Mouse (Mus musculus) embryonic fibroblast, embryonic 13.5 days (primary cell): ENCODE measurements around the gene Atp5j2. TPM values are rescaled to one million over a fixed set of nuclear protein-coding genes. Genes with fewer than 3 reads are reported as not detected.

ENCODE experiments used
- H3K27ac ChIP-seq: 2 replicates; pipeline ENCODE4 v1.5.1; 2012; ENCODE audit warnings: low read length, control low read depth, inconsistent platforms; ENCODE audit not compliant: insufficient read depth
- H3K4me1 ChIP-seq: 2 replicates; pipeline ENCODE4 v1.6.1; 2011; ENCODE audit warnings: low read length; ENCODE audit not compliant: control insufficient read depth, insufficient read depth
- H3K4me3 ChIP-seq: 2 replicates; pipeline ENCODE4 v1.5.1; 2011; ENCODE audit warnings: mild to moderate bottlenecking, control low read depth, low read length; ENCODE audit not compliant: insufficient read depth
- CTCF ChIP-seq: IDR thresholded peaks from 2 replicates; pipeline ENCODE4 v1.5.1; 2011; ENCODE audit warnings: mild to moderate bottlenecking, control low read depth, low read length, moderate library complexity, borderline replicate concordance; ENCODE audit not compliant: insufficient read depth
- POLR2A ChIP-seq: IDR thresholded peaks from 2 replicates; pipeline ENCODE4 v1.6.1; 2011; ENCODE audit warnings: low read depth, mild to moderate bottlenecking, control low read depth, low read length, moderate library complexity
- polyA plus RNA-seq: library from polyadenylated mRNA; stranded (reverse); fragments of >200 nt; gene quantifications from 2 replicates; pipeline ENCODE4 v1.2.4, GENCODE M21; 2011; ENCODE audit warnings: low read depth; ENCODE audit not compliant: missing spikeins, insufficient read length

The Atp5j2 gene
- polyA plus RNA-seq, 1 experiment = 218 TPM

DNA sequence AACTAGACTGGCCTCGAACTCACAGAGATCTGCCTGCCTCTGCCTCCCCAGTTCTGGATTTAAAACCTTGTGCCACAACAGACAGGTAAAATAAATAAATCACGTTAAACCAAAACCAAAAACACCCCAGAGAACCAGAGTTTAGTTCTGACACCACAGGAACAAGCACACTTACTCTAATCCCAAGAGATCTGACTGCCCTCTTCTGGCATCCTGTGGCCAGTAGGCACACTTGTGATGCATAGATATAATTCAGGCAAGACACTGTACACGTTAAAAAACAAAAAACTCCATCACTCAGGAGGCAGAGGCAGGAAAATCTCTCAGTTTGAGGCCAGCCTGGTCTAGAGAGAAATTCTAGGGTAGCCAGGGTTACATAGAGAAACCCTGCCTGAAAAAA, 10.6 kb upstream of the Atp5j2 start:
- no peak for TF ChIP-seq POLR2A
- H3K4me1 ChIP-seq = no peaks in the 10 kb centered on the region; the same call in 1 of the 2 replicates
- no peak overlapping the region for H3K4me3 ChIP-seq
- H3K27ac ChIP-seq = no peak overlapping the region

DNA sequence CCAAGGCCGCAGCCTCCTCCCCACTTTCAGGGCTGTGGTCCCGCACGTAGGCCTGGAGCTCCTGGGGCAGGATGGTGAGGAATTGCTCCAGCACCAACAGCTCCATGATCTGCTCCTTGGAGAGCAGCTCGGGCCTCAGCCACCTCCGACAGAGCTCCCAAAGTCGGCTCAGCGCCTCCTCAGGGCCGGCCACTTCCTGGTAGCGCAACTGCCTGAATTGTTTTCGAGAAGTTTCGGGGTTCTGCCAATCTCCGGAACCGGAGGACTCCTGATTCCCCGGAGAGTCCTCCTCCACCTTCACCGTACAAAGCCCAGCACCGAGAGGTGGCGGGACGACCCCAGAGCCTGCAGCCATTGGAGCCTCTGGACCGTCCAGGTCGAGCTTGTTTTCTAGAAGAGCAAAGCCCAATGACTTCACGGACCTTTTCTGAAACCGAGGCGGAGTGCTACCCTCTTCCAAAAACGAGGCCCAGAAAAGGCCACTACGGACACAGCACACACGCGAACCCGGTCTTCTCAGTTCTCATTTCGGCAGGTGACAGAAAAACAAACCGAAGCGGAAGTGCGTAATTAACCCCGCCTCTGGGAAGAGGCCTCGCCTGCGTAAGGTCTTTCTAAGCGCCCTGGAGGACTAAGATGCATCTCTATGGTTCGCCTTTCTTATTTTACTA, 9.6 kb upstream of the Atp5j2 start, which contains the start of gene Zkscan14:
Zkscan14 (minus strand) TSS at position 548 of the 671 bp plus-strand sequence.
- peak; percentile 54 for TF ChIP-seq POLR2A
- no peak for TF ChIP-seq CTCF

DNA sequence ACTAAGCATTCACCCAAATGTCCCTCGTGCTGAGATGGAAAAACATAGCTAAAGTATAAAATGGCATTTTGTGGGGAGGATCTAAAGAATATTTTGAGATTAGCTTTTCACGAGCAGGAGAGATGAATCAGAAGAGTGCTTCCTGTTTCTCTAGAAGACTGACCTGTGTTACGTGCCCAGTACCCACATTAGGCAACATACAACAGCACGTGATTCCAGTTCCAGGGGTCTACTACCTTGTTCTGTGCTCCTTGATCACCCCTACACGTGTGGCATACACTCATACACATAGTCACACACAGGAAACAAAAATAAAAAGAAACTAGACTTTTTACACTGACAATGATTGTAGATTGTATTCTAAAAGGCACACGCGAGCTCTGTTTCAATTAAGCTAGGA, 8.5 kb upstream of the Atp5j2 start:
- H3K4me1 ChIP-seq = no peaks in the 10 kb centered on the region; the same call in 1 of the 2 replicates
- H3K27ac ChIP-seq = no peak overlapping the region
- no peak overlapping the region for H3K4me3 ChIP-seq
- TF ChIP-seq CTCF (no peak), POLR2A (no peak)

More for the DNA sequence above, 9.6 kb upstream of the Atp5j2 start, which contains the start of gene Zkscan14:
- Histone ChIP-seq H3K27ac (no peak within 1 kb of the TSS), H3K4me3 (peak within 1 kb of the TSS; percentile 87), H3K4me1 (no peaks in the 10 kb centered on the region; the same call in 1 of the 2 replicates)

DNA sequence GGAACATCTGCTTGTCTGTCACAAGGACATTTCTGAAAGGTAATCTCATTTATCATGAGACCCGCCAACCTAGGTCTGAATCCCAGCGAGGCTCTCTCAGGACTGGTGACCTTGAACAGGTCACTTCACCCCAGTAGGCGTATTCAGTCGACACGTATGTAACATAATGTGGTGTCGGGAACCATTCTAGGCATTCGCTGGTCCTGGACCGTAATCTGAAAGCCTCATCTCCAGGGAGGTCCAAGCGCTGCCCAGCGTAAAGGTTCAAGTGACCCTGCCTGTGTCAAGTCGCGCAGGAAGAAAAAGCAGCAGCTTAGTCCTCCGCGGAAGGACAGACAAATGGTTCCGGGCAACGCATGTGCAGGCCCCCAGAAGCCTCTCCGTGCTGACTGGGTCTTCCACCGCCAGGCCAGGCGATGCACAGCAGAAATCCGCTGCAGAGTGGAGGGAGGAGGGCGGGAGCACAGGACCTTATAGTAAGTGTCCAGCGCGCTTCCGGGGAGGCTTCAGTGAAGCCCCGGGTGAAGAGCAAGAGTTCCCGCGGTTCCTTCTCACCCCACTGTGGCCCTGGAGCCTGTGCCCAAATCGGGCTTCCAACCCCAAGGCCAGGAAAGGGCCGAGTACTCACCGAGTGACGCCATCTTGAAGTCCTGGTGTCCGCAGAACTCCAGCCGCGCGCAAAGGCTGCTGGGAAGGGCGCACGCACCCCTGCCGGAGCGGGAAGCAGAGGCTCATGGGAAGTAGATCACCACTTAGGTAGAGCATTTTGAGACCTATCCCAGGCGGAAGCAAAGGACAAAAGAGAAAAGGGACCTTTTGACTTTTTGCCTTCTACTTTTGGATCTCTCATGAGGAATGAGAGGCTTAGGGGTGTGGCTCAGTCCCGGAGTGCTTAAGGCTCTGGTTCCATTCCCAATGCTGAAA, 725 bp downstream of the Atp5j2 start:
- TF ChIP-seq CTCF = no peak
- peak; percentile 94 for TF ChIP-seq POLR2A
- peaks cover 8% of the 10 kb centered on the region for H3K4me1 ChIP-seq
- peak overlapping the region; percentile 50 for H3K27ac ChIP-seq
- H3K4me3 ChIP-seq = peak overlapping the region; percentile 87

DNA sequence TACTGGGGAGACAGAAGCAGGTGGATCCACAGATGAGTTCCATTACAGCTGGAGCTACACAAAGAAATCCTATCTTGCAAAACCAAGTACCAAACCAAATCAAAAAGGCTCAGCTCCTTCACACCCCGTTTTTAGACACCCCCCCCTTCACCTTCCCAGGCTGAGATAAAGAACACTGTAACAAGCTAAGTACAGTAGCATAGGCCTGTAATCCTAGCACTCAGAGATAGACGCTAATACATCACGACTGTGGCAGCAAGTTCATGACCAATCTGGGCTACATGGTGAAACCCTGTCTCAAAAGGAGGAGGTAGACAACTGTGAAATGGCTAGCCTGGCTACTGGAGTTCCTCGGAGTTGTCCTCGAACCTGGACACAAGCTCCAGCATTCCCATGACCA, 1.5 kb downstream of the Atp5j2 start:
- TF ChIP-seq POLR2A = no peak
- TF ChIP-seq CTCF = no peak
- Histone ChIP-seq H3K4me3 (peak overlapping the region; percentile 87), H3K27ac (no peak overlapping the region), H3K4me1 (peaks cover 8% of the 10 kb centered on the region)

DNA sequence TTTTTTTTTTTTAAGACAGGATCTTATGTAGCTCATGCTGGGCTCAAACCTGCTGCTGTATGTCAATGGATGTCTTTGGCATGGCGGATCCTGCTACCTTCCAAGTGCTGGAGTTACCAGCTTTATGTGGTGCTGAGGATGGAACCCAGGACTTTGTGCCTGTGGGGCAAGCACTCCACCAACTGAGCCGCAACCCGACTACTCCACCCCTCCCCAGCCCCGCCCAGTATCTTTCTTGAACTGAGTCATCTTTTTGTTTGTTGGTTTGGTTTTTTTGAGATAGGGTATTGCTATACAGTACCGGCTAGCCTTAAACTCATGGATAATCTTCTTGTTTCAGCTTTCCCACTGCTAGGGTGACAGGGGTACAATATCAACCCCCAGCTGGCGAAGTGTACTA, 2.4 kb downstream of the Atp5j2 start:
- Histone ChIP-seq H3K27ac (no peak overlapping the region), H3K4me3 (no peak overlapping the region), H3K4me1 (peaks cover 8% of the 10 kb centered on the region)
- TF ChIP-seq CTCF (no peak), POLR2A (no peak)

DNA sequence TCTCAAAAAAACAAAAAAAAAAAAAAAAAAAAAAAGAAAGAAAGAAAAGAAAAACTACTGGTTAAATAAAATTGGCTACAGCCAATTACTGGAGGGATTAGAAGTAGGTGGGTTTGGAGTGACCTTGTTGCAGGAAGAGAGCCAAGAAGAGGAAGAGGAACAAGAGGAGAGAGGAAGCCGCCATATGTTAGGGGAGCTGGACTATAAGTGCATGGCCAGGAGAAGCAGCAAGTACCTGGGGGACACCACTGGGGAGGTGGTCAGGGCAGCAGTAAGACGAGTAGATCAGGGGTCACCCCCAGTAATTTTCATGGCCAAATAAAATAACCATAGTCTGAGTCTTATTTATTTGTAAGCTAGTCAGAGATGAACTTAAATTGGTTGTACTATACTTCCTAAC, 6.6 kb downstream of the Atp5j2 start:
- Histone ChIP-seq H3K4me1 (peaks cover 6% of the 10 kb centered on the region), H3K4me3 (no peak overlapping the region), H3K27ac (no peak overlapping the region)
- no peak for TF ChIP-seq POLR2A
- no peak for TF ChIP-seq CTCF

DNA sequence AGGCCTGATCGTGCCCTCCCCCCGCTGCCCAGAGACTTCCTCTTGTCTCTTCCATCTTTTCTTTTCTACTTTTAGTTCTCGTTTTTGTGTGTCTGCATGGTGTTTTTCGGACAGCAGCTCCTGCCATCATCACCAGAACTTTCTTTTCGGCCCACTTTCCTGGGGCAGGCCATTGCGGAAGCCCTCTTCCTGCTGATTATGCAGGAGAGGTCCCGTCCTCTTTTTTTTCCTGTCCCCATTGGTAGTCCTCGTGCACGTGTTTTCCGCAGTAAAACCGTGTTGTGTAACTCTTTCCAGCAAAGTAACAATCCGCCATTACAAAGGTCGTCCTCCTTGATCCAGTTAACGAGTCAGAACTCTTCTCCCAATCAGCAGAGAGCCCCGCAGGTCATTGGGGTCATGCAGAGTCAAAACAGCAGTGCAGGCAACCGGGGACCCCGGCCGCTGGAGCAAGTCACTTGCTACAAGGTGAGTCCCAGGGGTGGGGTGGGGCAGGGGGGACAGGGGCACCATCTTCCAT, 13.3 kb downstream of the Atp5j2 start:
- Histone ChIP-seq H3K4me1 (no peaks in the 10 kb centered on the region), H3K4me3 (no peak overlapping the region), H3K27ac (no peak overlapping the region)
- no peak for TF ChIP-seq POLR2A
- TF ChIP-seq CTCF = no peak

DNA sequence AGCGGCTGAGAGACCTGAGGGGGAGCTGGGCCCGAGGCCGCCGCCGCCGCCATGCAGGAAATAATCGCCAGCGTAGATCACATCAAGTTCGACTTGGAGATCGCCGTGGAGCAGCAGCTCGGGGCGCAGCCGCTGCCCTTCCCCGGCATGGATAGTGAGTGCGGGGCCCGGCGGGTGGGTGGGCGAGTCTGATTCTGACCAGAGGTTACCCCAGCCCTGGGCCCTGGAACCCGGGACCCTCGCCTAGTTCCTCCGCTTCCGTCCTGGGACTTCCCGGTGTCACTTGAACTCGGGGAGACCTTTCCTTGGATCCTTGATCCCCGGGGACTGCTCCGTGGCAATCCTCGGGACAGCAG, 24.6 kb downstream of the Atp5j2 start:
- Histone ChIP-seq H3K4me1 (no peaks in the 10 kb centered on the region), H3K4me3 (peak overlapping the region; percentile 100), H3K27ac (peak overlapping the region; percentile 6; the same call in 1 of the 2 replicates)
- no peak; the same call in 1 of the 2 replicates for TF ChIP-seq POLR2A
- TF ChIP-seq CTCF = no peak
